Mouse (Mus musculus) forebrain, embryonic 10.5 days (tissue): Measurements from ENCODE around the gene Zfyve28. TPM values are rescaled to one million over a fixed set of nuclear protein-coding genes. Genes with fewer than 3 reads are reported as not detected.
A peak's percentile ranks its signal among the peaks of the same experiment; 100 is the strongest.

Experiments
- DNase-seq: peaks from one replicate; pipeline ENCODE4 v3.0.0-alpha.2; 2017; ENCODE audit warnings: low spot score; ENCODE audit errors: extremely low spot score
- H3K27ac ChIP-seq: fragments of 300-500 bp; sonication (generic); 2 replicates; pipeline ENCODE4 v1.5.1; 2016; ENCODE audit warnings: mild to moderate bottlenecking
- H3K27me3 ChIP-seq: fragments of 300-500 bp; sonication (generic); 2 replicates; pipeline ENCODE4 v1.6.1; 2016; ENCODE audit warnings: mild to moderate bottlenecking; ENCODE audit not compliant: poor library complexity, severe bottlenecking
- H3K36me3 ChIP-seq: fragments of 300-500 bp; sonication (generic); replicated peaks from 2 replicates; pipeline ENCODE4 v1.6.1; 2016; ENCODE audit warnings: mild to moderate bottlenecking, moderate library complexity
- H3K4me1 ChIP-seq: fragments of 300-500 bp; sonication (generic); 2 replicates; pipeline ENCODE4 v1.6.1; 2016
- H3K4me3 ChIP-seq: fragments of 300-500 bp; sonication (generic); 2 replicates; pipeline ENCODE4 v1.5.1; 2016; ENCODE audit warnings: mild to moderate bottlenecking, moderate library complexity
- H3K9me3 ChIP-seq: fragments of 300-500 bp; sonication (generic); 2 replicates; pipeline ENCODE4 v1.6.1; 2016; ENCODE audit warnings: mild to moderate bottlenecking, moderate library complexity
- WGBS: fragments of 180-500 bp; shearing (Covaris S2); methylation state at CpG from one replicate; pipeline ENCODE4 v1.1.7; 2016; 5-methylcytosine and 5-hydroxymethylcytosine counted together
- polyA plus RNA-seq: library from polyadenylated mRNA; unstranded; fragments of >200 nt; fragmentation: Nextera tagmentation; extraction: Ambion mirVana; gene quantifications from 2 replicates; pipeline ENCODE4 v1.2.1, GENCODE M21; 2016

Gene Zfyve28
- polyA plus RNA-seq, 1 experiment from 2014 or later, result 1.1 TPM

- H3K27me3 ChIP-seq, result no peaks in the 10 kb centered on the region
- 57% methylated on average over 10 of the region's 10 CpGs for WGBS
- H3K9me3 ChIP-seq, result no peaks in the 10 kb centered on the region
- H3K4me1 ChIP-seq, result no peaks in the 10 kb centered on the region
- no peaks in the 10 kb centered on the region for H3K36me3 ChIP-seq
- no peak overlapping the region for H3K27ac ChIP-seq
- peak; percentile 37 for DNase-seq
- no peak overlapping the region for H3K4me3 ChIP-seq
Observed at GRCm38 (mm10) chr5:34235898-34236420, 52.3 kb downstream of the Zfyve28 start.

- Histone ChIP-seq H3K27me3 (no peaks in the 10 kb centered on the region), H3K36me3 (no peaks in the 10 kb centered on the region), H3K4me1 (no peaks in the 10 kb centered on the region), H3K9me3 (no peaks in the 10 kb centered on the region), H3K27ac (no peak overlapping the region), H3K4me3 (no peak overlapping the region)
- WGBS, result 77% methylated on average over 4 of the region's 4 CpGs
- DNase-seq, result no peak
Observed at GRCm38 (mm10) chr5:34235056-34235455, 53.2 kb downstream of the Zfyve28 start.

GRCm38 (mm10) chr5:34233221-34233515, 55.1 kb downstream of the Zfyve28 start:
- Histone ChIP-seq H3K9me3 (no peaks in the 10 kb centered on the region), H3K4me1 (no peaks in the 10 kb centered on the region), H3K27me3 (no peaks in the 10 kb centered on the region), H3K36me3 (no peaks in the 10 kb centered on the region), H3K4me3 (no peak overlapping the region), H3K27ac (no peak overlapping the region)
- DNase-seq, result no peak
- 88% methylated on average over 6 of the region's 6 CpGs for WGBS

- Histone ChIP-seq H3K27me3 (no peaks in the 10 kb centered on the region), H3K4me3 (no peak overlapping the region), H3K36me3 (no peaks in the 10 kb centered on the region), H3K9me3 (no peaks in the 10 kb centered on the region), H3K27ac (no peak overlapping the region), H3K4me1 (no peaks in the 10 kb centered on the region)
- no peak for DNase-seq
- WGBS, result 80% methylated on average over 8 of the region's 8 CpGs
Observed at GRCm38 (mm10) chr5:34232481-34233220, 55.6 kb downstream of the Zfyve28 start.

GRCm38 (mm10) chr5:34231901-34232300, 56.3 kb downstream of the Zfyve28 start:
- H3K4me1 ChIP-seq, result no peaks in the 10 kb centered on the region
- no peak overlapping the region for H3K27ac ChIP-seq
- DNase-seq, result no peak
- no peaks in the 10 kb centered on the region for H3K27me3 ChIP-seq
- H3K36me3 ChIP-seq, result no peaks in the 10 kb centered on the region
- H3K9me3 ChIP-seq, result no peaks in the 10 kb centered on the region
- 90% methylated on average over 6 of the region's 6 CpGs for WGBS
- H3K4me3 ChIP-seq, result no peak overlapping the region

- WGBS, result 91% methylated on average over 9 of the region's 9 CpGs
- H3K36me3 ChIP-seq, result no peaks in the 10 kb centered on the region
- no peak overlapping the region for H3K27ac ChIP-seq
- no peaks in the 10 kb centered on the region for H3K27me3 ChIP-seq
- no peaks in the 10 kb centered on the region for H3K4me1 ChIP-seq
- no peak overlapping the region for H3K4me3 ChIP-seq
- DNase-seq, result no peak
- no peaks in the 10 kb centered on the region for H3K9me3 ChIP-seq
Observed at GRCm38 (mm10) chr5:34230599-34231485, 57.4 kb downstream of the Zfyve28 start.

- Histone ChIP-seq H3K4me3 (no peak overlapping the region), H3K36me3 (no peaks in the 10 kb centered on the region), H3K9me3 (no peaks in the 10 kb centered on the region), H3K27ac (no peak overlapping the region), H3K4me1 (no peaks in the 10 kb centered on the region), H3K27me3 (no peaks in the 10 kb centered on the region)
- DNase-seq, result no peak
- WGBS, result 95% methylated on average over 5 of the region's 5 CpGs
Observed at GRCm38 (mm10) chr5:34229503-34229902, 58.7 kb downstream of the Zfyve28 start.

- no peak for DNase-seq
- no peak overlapping the region for H3K27ac ChIP-seq
- WGBS, result 98% methylated on average over 2 of the region's 2 CpGs
- no peaks in the 10 kb centered on the region for H3K9me3 ChIP-seq
- no peaks in the 10 kb centered on the region for H3K27me3 ChIP-seq
- H3K4me1 ChIP-seq, result no peaks in the 10 kb centered on the region
- no peak overlapping the region for H3K4me3 ChIP-seq
- H3K36me3 ChIP-seq, result no peaks in the 10 kb centered on the region
Observed at GRCm38 (mm10) chr5:34225516-34225915, 62.7 kb downstream of the Zfyve28 start.

GRCm38 (mm10) chr5:34224515-34224914, 63.7 kb downstream of the Zfyve28 start:
- Histone ChIP-seq H3K4me3 (no peak overlapping the region), H3K9me3 (no peaks in the 10 kb centered on the region), H3K27ac (no peak overlapping the region), H3K4me1 (no peaks in the 10 kb centered on the region), H3K36me3 (no peaks in the 10 kb centered on the region), H3K27me3 (no peaks in the 10 kb centered on the region)
- WGBS, result 89% methylated on average over 5 of the region's 5 CpGs
- no peak for DNase-seq

DNA sequence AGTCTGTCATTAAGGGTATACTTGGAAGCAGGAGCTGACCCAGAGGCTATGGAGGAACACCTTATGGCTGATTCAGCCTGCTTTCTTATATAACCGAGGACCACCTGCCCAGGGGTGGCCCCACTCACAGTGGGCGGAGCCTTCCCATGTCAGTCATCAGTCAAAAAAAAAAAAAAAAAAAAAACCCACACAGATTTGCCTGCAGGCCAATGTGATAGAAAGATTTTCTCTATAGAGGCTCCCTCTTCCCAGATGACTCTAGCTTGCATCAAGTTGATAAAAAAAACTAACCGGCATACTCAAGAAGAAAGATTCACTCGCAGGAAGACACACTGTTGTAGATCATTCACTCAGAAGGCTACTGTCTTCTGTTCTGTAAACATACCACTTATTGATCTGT, 68.2 kb downstream of the Zfyve28 start:
- Histone ChIP-seq H3K27me3 (no peaks in the 10 kb centered on the region), H3K27ac (no peak overlapping the region), H3K9me3 (no peaks in the 10 kb centered on the region), H3K4me3 (no peak overlapping the region), H3K4me1 (peaks cover 3% of the 10 kb centered on the region; the same call in 1 of the 2 replicates), H3K36me3 (no peaks in the 10 kb centered on the region)
- no peak for DNase-seq
- 92% methylated on average over 4 of the region's 4 CpGs for WGBS

DNA sequence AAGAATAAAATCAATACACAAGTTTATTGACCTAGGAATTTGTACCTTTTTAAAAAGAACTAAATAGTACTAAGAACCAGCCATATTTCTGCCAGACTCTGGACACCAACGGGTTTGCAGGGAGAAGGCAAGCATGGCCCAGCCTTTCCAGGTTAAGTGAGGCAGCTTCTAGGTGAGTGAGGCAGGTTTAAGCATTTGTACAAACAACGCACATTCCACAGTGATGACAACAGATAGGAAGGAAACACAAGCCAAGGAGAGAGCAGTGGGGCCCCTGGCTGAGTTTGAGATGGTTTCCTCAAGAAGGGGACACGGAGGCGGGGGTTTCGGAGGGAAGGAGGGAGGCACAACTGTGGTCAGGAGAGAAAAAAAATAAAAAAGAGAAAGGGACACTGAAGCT, 69.6 kb downstream of the Zfyve28 start:
- Histone ChIP-seq H3K27me3 (no peaks in the 10 kb centered on the region), H3K27ac (no peak overlapping the region), H3K9me3 (no peaks in the 10 kb centered on the region), H3K4me3 (no peak overlapping the region), H3K4me1 (peaks cover 3% of the 10 kb centered on the region; the same call in 1 of the 2 replicates), H3K36me3 (no peaks in the 10 kb centered on the region)
- no peak for DNase-seq
- WGBS, result 80% methylated on average over 5 of the region's 5 CpGs

DNA sequence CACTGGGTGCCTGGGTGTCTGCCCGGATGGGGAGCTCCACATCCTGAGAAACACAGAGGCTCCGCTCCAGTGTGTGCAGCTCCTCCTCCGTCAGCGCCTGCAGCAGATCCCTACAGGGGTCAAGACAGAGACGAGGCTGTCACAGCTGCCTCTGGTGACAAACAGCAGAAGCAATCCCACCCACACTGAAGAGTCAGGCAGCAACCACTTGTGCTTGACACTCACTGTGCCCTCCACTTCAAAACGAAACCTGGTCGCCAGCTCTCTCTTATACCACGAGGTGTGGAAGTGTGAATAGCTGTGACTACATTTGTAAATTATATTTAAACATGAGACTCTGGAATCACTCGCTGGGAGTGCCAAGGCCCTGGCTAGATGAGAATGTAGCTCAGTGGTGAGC, 70.5 kb downstream of the Zfyve28 start:
- DNase-seq, result no peak
- whole genome bisulfite sequencing, result 75% methylated on average over 9 of the region's 9 CpGs
- Histone ChIP-seq H3K27ac (no peak overlapping the region), H3K4me3 (no peak overlapping the region), H3K36me3 (no peaks in the 10 kb centered on the region), H3K9me3 (no peaks in the 10 kb centered on the region), H3K4me1 (peaks cover 3% of the 10 kb centered on the region; the same call in 1 of the 2 replicates), H3K27me3 (no peaks in the 10 kb centered on the region)

DNA sequence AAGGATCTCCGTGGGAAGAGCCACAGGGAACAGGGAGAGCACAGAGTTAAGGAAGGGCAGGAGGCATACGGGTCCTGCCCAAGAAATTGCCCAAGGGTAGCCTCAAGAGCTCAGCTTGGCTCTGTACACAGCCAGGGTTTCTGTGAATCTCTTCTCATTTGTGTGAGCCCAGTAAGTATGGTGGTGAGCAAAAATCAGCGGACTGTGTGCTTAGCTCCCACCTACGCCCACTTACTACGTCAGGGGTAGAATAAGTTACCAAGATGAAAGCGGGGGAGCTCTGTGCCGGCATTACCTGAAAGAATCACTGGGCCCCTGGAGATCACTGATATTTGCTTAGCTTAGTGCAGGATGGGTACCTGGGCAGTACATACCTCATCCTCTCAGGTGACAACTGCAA, 72.2 kb downstream of the Zfyve28 start:
- H3K9me3 ChIP-seq, result no peaks in the 10 kb centered on the region
- no peak overlapping the region for H3K27ac ChIP-seq
- no peak for DNase-seq
- H3K4me1 ChIP-seq, result peaks cover 3% of the 10 kb centered on the region; the same call in 1 of the 2 replicates
- no peak overlapping the region for H3K4me3 ChIP-seq
- H3K27me3 ChIP-seq, result no peaks in the 10 kb centered on the region
- WGBS, result 87% methylated on average over 7 of the region's 7 CpGs
- H3K36me3 ChIP-seq, result no peaks in the 10 kb centered on the region
